Mouse (Mus musculus) activated CD4-positive, CD25-positive, alpha-beta regulatory T cell, adult 4 months (primary cell): Measurements from ENCODE around the gene D930048N14Rik. TPM values are rescaled to one million over a fixed set of nuclear protein-coding genes. Genes with fewer than 3 reads are reported as not detected.
"Not testable (repeated sequence)": the region's sequence is repeated elsewhere in the genome, so short reads cannot be mapped to it uniquely, and the experiment has no call there.

Experiments used
- ATAC-seq: one replicate; pipeline ENCODE4 v1.8.0; 2017
- polyA plus RNA-seq, 2 experiments: library from polyadenylated mRNA; unstranded; fragments of 100-300 nt; shearing (Covaris generic); gene quantifications; one replicate each; pipeline ENCODE4 v1.2.1; 2017

The D930048N14Rik gene
- polyA plus RNA-seq, 2 experiments from 2014 or later: 0.60 to 1.1 TPM

DNA sequence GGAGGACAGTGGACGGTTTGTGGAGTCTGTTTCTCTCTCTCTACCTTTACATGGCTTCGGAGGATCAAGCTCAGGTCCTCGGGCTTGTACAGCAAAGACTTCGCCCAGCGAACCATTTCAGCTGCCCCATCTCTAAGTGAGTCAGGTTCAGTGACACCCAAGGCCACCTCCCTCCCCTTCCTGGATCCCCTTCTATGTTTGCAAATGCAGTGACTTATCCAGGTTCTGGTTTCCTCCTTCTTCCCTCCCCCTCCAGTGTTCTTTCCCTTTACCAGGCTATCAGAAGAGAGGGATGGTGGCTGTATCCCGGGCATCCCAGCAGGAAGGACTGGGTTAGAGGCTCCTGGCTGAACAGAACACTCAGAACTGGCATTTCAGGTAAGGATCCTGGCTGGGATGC, 3.0 kb downstream of the D930048N14Rik start:
- no peak for ATAC-seq

GRCm38 (mm10) chr11:51654891-51655290, 4.1 kb downstream of the D930048N14Rik start:
- ATAC-seq: no peak

DNA sequence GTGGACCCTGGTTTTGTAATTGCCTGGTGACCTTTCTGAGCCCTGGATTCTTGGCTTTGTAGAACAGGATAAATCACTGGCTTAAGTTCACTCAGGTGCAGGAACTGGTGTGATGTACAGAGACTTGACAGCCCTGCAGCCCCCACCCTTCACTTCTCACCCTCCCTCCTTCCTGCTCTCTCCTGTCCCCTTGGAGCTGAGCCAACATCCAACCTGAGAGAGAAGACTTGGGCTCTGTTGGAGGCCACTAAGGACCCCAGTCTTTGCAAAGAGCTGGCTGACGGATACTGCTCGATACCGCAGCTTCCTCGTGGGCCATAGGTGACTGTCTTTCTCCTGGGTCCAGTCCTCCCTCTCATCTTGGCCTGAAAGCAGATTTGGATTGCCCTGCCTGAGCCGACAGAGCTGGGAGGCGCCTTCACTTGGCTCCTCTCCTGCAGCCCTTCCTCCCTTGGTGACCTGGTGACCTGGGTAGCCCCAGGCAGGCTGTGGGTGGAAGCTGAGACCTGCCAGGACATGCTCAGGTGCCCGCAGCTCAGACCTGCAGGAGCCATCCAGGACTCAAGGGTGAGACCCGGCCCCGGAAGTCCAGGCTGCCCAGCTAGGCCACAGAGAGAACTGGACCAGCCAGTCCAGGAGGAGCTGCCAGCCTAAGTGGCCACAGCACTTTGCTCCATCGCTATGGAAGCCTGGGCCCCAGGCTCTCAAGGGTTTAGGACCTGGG, 6.2 kb downstream of the D930048N14Rik start:
- ATAC-seq: no peak

- no peak for ATAC-seq
Observed at GRCm38 (mm10) chr11:51658291-51658690, 7.5 kb downstream of the D930048N14Rik start.

- ATAC-seq: no peak
Observed at GRCm38 (mm10) chr11:51658705-51659104, 8.0 kb downstream of the D930048N14Rik start.

DNA sequence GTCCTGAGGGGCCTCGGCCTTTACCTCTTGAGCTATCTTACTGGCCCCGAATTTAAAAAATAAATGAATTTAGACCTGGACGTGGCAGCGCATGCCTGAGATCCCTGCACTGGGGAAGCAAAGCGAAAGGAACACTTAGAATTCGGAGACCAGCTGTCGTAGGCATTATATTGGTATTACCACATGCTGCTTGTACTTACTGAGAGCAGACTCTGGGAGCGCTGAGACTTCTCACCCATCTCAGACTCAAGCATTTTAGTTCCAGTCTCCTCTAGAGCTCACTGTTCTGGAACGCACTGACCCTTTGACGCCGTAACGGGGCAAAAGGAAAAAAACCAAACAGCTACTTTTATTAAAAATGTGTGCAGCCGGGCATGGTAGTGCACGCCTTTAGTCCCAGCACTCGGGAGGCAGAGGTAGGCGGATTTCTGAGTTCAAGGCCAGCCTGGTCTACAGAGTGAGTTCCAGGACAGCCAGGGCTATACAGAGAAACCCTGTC, 11.2 kb downstream of the D930048N14Rik start:
- no peak for ATAC-seq

DNA sequence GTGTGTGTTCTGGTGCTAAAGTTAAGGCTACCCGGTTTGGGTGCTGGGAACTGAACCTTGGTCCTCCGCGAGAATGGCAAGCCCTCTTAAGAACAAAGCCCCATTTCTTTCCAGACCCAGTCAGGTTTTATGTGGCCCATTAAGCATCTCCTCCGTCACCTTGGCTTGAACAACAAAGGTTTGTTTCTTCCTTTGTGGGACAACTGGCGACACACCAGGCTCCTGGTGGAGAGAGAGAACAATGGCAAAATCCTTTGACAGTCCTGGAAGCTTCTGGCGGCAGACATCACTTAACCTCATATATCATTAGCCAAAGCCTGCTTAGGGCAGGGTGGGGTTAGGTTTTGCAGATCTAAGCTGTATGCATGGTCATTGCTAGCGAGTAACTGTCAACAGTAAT, 11.9 kb downstream of the D930048N14Rik start:
- ATAC-seq: no peak

DNA sequence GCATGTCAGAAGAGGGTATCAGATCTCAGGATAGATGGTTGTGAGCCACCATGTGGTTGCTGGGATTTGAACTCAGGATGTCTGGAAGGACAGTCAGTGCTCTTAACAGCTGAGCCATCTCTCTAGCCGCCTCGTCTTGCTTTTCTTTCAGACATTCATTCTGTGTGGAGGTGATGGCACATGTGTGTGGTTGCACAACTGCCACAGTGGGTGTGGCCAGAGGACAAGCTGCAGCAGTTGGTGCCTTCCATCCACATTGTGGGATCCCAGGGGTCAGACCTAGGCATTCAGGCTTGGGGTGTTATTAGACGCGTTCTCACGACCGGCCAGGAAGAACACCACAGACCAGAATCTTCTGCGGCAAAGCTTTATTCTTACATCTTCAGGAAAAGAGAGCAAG, 14.0 kb downstream of the D930048N14Rik start:
- ATAC-seq: not testable (repeated sequence)

GRCm38 (mm10) chr11:51670846-51671245, 20.1 kb downstream of the D930048N14Rik start:
- ATAC-seq: no peak

DNA sequence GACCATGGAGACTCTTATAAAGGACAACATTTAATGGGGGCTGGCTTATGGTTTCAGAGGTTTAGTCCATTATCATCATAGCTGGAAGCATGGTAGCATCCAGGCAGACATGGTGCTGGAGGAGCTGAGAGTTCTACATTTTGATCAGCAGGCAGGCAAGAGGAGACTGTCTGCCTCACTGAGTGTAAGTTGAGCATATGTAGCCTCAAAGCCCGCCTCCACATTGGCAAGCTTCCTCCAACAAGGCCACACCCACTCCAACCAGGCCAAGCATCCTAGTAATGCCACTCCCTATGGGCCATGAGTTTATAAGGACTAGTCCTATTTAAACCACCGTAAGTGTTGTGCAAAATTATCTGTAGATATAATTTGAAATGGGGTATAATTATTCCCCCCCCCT, 20.6 kb downstream of the D930048N14Rik start:
- no peak for ATAC-seq

GRCm38 (mm10) chr11:51673291-51673690, 22.5 kb downstream of the D930048N14Rik start:
- no peak for ATAC-seq

- no peak for ATAC-seq
Observed at GRCm38 (mm10) chr11:51675386-51675785, 24.6 kb downstream of the D930048N14Rik start.

- ATAC-seq: no peak
Observed at GRCm38 (mm10) chr11:51677737-51678418, 27.1 kb downstream of the D930048N14Rik start.

GRCm38 (mm10) chr11:51679466-51679865, 28.7 kb downstream of the D930048N14Rik start:
- ATAC-seq: no peak

DNA sequence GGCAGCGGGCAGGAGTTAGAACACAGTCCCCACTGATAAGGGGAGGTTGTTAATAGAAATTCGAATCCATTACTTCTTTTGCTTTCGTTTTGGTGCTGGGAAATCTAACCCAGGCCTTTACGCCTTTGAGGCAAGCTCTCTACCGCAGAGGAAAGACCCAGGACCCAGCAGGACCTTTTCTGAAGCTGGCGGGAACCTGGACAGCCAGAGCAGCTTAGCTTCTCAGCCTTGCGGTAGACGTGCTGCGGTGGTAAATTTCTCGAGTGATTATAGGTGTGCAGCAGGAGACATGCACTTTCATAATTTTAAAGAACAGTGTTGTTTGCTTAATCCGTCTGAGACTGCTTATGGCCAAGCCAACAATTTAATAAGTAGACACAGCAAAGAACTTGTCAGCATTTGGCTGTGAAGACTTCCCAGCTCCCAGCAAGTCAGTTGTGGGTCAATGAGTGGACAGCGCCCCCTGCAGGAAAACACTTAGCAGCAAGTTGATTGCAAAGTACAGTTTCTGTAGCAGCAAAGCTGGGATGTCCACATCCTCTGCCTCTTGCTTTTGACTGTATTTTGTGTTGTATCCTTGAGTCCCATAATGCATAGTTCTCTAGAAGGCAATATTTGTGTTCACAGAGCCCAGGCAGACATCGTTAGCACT, 30.7 kb downstream of the D930048N14Rik start:
- ATAC-seq: peak; percentile 63

- ATAC-seq: no peak
Observed at GRCm38 (mm10) chr11:51681976-51682374, 31.2 kb downstream of the D930048N14Rik start.

- ATAC-seq: peak; percentile 86
Observed at GRCm38 (mm10) chr11:51688330-51689328, 37.9 kb downstream of the D930048N14Rik start, which contains the start of gene 0610009B22Rik. Gene 0610009B22Rik, minus strand, starts transcription at chr11:51688874.

DNA sequence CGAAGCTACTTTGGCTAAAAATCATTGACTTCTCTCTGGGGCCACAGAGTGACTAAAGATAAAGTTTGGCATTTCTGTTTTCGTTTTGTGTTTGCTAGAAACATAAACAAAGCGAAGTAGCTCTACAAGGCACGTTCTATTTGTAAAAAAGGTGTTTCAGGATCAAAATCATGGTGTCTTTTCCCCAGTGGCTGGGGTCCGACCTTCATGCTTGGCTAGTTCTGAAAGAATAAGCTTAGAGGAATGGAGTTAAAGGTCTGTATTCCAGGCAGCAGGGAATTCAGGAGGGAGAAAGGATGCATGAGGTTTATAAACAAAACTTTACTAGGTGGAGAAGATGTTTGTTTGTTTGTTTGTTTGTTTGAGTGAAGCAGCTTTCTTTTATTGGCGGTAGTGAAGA, 38.6 kb downstream of the D930048N14Rik start:
- no peak for ATAC-seq

DNA sequence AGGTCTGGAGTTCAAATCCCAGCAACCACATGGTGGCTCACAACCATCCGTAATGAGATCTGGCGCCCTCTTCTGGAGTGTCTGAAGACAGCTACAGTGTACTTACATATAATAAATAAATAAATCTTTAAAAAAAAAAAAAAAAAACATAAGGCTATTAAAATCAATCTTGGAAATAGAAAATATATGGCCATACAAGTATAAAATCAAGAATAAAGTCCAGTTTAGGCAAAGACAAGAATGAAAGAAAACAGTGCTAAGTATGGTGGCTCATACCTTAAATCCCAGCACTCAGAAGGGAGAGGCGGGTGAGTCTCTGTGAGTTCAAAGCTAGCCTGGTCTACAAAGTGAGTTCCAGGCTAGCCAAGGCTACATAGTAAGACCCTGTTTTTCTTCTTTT, 39.8 kb downstream of the D930048N14Rik start:
- ATAC-seq: not testable (repeated sequence)

DNA sequence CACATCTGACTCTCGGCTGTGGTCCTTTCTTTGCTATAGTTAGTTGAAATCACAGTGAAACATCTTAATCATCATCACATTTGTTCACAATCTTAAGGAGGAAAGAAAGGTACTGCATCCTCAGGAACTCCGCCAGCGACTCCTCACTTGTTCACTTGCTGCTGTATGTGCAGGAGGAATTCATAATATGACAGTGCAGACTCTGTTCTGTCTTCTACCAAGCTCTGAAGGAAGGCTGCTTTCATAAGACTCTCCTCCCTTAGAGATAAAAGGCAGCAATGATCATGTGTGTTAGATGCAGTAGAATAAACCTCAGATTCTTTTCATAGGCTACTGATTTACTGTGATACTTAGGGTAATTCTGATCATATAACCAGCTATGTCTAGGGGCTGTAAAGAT, 44.2 kb downstream of the D930048N14Rik start:
- ATAC-seq: no peak

GRCm38 (mm10) chr11:51702831-51703230, 52.1 kb downstream of the D930048N14Rik start:
- ATAC-seq: no peak

DNA sequence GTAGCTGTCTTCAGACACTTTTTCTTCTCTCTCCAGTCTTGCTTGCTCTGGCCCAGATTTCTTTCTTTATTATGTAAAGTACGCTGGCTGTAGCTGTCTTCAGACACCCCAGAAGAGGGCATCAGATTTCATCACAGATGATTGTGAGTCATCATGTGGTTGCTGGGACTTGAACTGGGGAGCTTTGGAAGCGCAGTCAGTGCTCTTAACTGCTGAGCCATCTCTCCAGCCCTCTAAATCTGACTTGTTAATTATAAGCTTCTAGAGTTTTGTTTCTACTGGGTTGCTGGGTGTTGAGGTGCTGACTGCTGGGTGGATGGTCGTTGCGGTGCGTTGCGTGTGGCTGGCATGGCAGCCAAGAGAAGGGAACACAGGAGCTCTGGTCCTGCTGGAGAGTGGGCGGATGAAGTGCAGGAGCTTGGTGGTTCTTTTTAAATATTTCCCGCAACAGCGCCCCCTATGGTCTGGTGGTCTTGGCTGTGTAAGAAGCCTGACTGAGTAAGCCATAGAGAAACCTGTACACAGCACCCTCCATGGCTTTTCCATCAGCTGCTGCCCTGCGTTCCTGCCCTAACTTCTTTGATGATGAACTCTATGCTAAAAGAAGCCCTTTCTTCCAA, 52.7 kb downstream of the D930048N14Rik start:
- no peak for ATAC-seq
